Mouse (Mus musculus): ENCODE measurements around the gene Evi5. TPM values are rescaled to one million over a fixed set of nuclear protein-coding genes. Genes with fewer than 3 reads are reported as not detected.
"Not testable (repeated sequence)": the region's sequence is repeated elsewhere in the genome, so short reads cannot be mapped to it uniquely, and the experiment has no call there.

Evi5 gene
- polyA plus RNA-seq, 1 experiment from 2014 or later, result 55.0 TPM

DNA sequence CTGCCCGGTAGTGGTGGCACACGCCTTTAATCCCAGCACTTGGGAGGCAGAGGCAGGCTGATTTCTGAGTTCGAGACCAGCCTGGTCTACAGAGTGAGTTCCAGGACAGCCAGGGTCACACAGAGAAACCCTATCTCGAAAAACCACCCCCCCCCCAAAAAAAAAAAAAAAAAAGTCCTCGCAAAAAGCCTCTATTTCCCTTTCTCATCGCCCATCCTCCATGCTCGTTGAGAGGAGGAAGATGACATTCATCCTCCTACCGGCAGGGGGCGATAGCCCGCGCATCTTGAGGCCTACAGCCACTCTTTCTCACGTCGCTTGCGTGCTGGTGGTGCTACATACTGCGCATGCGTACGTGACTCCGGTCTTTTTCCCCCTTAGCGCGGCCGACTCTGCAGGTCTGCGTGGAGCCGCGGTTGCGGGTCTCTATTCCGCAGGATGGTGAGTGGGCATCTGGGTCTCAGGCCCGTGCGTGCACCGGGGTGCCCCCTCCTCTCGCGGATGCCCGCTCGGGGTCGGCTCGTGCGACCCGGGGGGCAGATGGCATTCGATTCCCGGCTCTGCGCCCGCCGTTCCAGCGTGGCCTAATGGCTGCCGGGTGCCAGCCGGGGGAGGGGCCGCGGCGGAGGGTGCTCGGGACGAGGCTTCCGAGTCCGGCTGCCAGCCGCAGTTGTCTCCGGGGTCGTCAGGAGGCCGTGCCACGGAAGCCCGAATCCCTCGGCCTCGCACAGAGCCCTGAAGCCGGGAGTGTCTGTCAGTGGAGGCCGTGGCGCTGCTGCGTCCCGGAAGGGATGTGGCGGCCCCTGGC lies 25.5 kb upstream of the Evi5 start, which contains the start of gene Rpl5:
Gene Rpl5, plus strand, starts transcription at position 297 of the 808 bp plus-strand sequence.
- peaks cover 17% of the 10 kb centered on the region for H3K4me1 ChIP-seq (replicated peaks)
- peak within 1 kb of the TSS; percentile 98 for H3K9ac ChIP-seq
- peak within 1 kb of the TSS; percentile 88 for H3K4me2 ChIP-seq
- WGBS, result 4% methylated on average over 66 of the region's 66 CpGs
- peak within 1 kb of the TSS; percentile 91 for H3K27ac ChIP-seq
- peaks cover 27% of the 10 kb centered on the region for H3K36me3 ChIP-seq
- peak within 1 kb of the TSS; percentile 97 for H3K4me3 ChIP-seq
- no peaks in the 10 kb centered on the region for H3K9me3 ChIP-seq
- ATAC-seq (ENCODE audit: low FRiP score), result peak; percentile 97
- no peaks in the 10 kb centered on the region for H3K27me3 ChIP-seq

DNA sequence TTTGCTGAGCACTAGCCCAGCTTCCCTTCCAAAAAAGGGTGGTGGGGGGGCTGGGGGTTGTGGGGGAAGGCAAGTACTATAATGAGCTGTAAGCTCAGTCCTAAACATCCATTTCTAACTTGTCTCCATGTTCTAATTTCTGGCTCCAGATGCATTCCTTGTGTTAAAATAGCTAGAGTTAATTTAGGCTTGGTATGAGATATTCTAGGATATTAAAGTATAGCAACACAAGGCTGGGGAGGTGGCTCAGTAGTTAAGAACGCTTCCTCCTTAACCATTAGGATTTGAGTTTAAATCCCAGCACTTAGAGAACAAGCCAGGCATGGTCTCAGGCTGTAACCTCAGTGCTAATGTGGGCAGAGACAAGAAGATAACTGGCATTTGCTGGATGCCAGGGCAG lies 21.4 kb upstream of the Evi5 start:
- no peak for ATAC-seq (ENCODE audit: low FRiP score)
- no peaks in the 10 kb centered on the region for H3K36me3 ChIP-seq
- no peak overlapping the region for H3K4me3 ChIP-seq
- WGBS, result 81% methylated on average over 1 of the region's 1 CpGs
- no peaks in the 10 kb centered on the region for H3K9me3 ChIP-seq
- no peaks in the 10 kb centered on the region for H3K27me3 ChIP-seq
- no peak overlapping the region for H3K27ac ChIP-seq
- H3K9ac ChIP-seq, result no peak overlapping the region; the same call in 1 of the 2 replicates
- peaks cover 1% of the 10 kb centered on the region; the same call in 1 of the 2 replicates for H3K4me1 ChIP-seq (replicated peaks)
- no peak overlapping the region for H3K4me2 ChIP-seq

DNA sequence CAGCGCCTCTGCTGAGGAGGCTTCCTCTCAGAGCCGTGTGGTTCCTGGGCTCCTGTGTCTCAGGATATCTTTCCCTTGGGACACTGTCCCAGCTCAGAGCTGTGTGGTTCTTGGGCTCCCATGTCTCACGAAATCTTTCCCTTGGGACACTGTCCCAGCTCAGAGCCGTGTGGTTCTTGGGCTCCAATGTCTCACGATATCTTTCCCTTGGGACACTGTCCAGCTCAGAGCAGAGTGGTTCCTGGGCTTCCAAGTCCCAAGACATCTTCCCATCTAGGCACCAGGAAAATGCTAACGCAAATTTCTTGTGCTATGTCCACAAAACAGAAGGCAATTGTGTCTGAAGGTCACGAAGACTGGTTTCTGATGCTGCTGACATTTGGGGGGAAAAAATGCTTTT lies 19.8 kb upstream of the Evi5 start:
- H3K27ac ChIP-seq, result no peak overlapping the region
- no peak overlapping the region for H3K4me3 ChIP-seq
- no peaks in the 10 kb centered on the region for H3K36me3 ChIP-seq
- H3K4me1 ChIP-seq (replicated peaks), result no peaks in the 10 kb centered on the region
- no peak overlapping the region for H3K4me2 ChIP-seq
- no peak overlapping the region for H3K9ac ChIP-seq
- H3K9me3 ChIP-seq, result no peaks in the 10 kb centered on the region
- ATAC-seq (ENCODE audit: low FRiP score), result no peak
- H3K27me3 ChIP-seq, result no peaks in the 10 kb centered on the region
- WGBS, result 81% methylated on average over 7 of the region's 7 CpGs

GRCm38 (mm10) chr5:107891515-107891914 lies 16.6 kb upstream of the Evi5 start:
- 83% methylated on average over 1 of the region's 1 CpGs for WGBS
- H3K36me3 ChIP-seq; H3K9me3 ChIP-seq; H3K27ac ChIP-seq; H3K4me1 ChIP-seq (replicated peaks); H3K27me3 ChIP-seq; H3K9ac ChIP-seq; H3K4me2 ChIP-seq; ATAC-seq (ENCODE audit: low FRiP score); H3K4me3 ChIP-seq: not testable (repeated sequence)

- ATAC-seq (ENCODE audit: low FRiP score), result no peak
- no peaks in the 10 kb centered on the region for H3K9me3 ChIP-seq
- 63% methylated on average over 9 of the region's 9 CpGs for WGBS
Observed at GRCm38 (mm10) chr5:107889994-107890888, 15.3 kb upstream of the Evi5 start.

DNA sequence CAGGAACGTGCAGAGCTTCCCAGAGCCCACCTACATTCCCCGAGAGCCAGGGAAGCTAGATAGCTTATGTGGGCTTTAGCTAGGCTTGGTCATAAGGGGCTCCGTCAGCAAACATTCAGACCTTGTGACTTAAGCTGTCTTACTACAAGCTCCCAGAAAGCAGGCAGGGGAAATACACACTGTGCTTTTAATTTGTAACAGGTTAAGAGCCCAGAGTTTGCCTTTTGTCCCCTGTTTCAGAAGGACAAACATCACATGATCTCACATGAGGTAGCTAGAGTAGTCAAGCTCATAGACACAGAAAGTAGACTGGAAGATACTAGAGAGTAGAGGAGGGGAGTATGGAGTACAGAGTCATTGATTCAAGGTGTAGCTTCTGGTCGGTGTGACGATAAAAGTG lies 5.8 kb upstream of the Evi5 start:
- H3K9ac ChIP-seq, result no peak overlapping the region
- no peak overlapping the region for H3K4me3 ChIP-seq
- no peak overlapping the region for H3K4me2 ChIP-seq
- 87% methylated on average over 5 of the region's 5 CpGs for WGBS
- no peak for ATAC-seq (ENCODE audit: low FRiP score)
- H3K27ac ChIP-seq, result no peak overlapping the region
- no peaks in the 10 kb centered on the region for H3K4me1 ChIP-seq (replicated peaks)
- H3K36me3 ChIP-seq, result no peaks in the 10 kb centered on the region
- H3K9me3 ChIP-seq, result no peaks in the 10 kb centered on the region
- no peaks in the 10 kb centered on the region for H3K27me3 ChIP-seq

More at GRCm38 (mm10) chr5:107889994-107890888, 15.3 kb upstream of the Evi5 start:
- Histone ChIP-seq H3K27ac (no peak overlapping the region), H3K4me1 (replicated peaks) (no peaks in the 10 kb centered on the region), H3K27me3 (no peaks in the 10 kb centered on the region), H3K36me3 (no peaks in the 10 kb centered on the region), H3K4me3 (no peak overlapping the region), H3K4me2 (no peak overlapping the region), H3K9ac (no peak overlapping the region)

GRCm38 (mm10) chr5:107877053-107877452 lies 2.1 kb upstream of the Evi5 start:
- H3K9me3 ChIP-seq, result no peaks in the 10 kb centered on the region
- H3K9ac ChIP-seq, result no peak overlapping the region
- WGBS, result 76% methylated on average over 1 of the region's 1 CpGs
- H3K4me3 ChIP-seq, result no peak overlapping the region
- no peak for ATAC-seq (ENCODE audit: low FRiP score)
- H3K4me2 ChIP-seq, result no peak overlapping the region
- H3K4me1 ChIP-seq (replicated peaks), result no peaks in the 10 kb centered on the region
- no peak overlapping the region for H3K27ac ChIP-seq
- H3K27me3 ChIP-seq, result no peaks in the 10 kb centered on the region
- H3K36me3 ChIP-seq, result no peaks in the 10 kb centered on the region

DNA sequence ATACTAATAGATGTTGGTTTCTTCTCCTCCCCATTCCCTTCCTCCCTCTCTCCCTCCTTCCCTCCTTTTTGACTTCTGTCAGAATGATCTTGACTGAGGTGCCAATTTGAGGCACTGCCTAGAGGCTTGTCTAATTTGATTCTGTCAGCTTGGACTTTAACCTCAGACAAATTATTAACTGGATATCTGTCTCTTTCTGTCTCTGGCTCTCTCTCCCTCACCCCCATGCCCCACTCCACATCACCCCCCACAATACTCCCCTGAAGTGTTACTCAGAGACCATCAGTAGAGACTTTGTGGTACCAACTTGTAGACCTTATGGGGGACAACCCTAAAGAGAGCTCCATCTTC lies 329 bp upstream of the Evi5 start:
- Histone ChIP-seq H3K4me3 (no peak overlapping the region), H3K27ac (no peak overlapping the region)
- ATAC-seq (ENCODE audit: low FRiP score), result no peak

DNA sequence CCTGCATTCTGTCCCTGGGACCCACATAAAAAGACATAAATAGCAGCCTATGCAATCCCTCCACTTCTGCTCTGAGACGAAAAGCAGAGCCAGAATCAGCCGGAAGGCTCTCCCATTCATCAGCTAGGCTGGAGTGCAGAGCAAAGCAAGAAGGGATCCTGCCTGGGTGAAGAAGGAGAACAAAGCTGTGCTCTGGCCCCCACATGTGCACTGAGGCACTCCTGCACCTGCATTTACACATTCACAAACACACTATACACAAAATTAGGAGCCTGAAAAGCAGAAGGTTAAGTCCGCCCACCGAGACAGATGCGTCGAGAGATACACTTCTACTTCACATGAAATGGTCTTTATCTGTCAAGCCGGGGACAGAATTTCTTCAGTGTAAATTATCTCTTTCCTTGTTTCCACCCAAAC lies 1.0 kb downstream of the Evi5 start:
- Histone ChIP-seq H3K9ac (no peak overlapping the region), H3K4me2 (no peak overlapping the region), H3K9me3 (no peaks in the 10 kb centered on the region), H3K27ac (no peak overlapping the region), H3K36me3 (no peaks in the 10 kb centered on the region), H3K4me3 (no peak overlapping the region), H3K4me1 (replicated peaks) (no peaks in the 10 kb centered on the region), H3K27me3 (no peaks in the 10 kb centered on the region)
- ATAC-seq (ENCODE audit: low FRiP score), result no peak
- WGBS, result 72% methylated on average over 7 of the region's 7 CpGs

More for the DNA sequence above, 329 bp upstream of the Evi5 start:
- H3K4me1 ChIP-seq (replicated peaks), result no peaks in the 10 kb centered on the region
- H3K36me3 ChIP-seq, result no peaks in the 10 kb centered on the region
- H3K9ac ChIP-seq, result no peak overlapping the region
- no peak overlapping the region for H3K4me2 ChIP-seq
- H3K27me3 ChIP-seq, result no peaks in the 10 kb centered on the region
- no peaks in the 10 kb centered on the region for H3K9me3 ChIP-seq

DNA sequence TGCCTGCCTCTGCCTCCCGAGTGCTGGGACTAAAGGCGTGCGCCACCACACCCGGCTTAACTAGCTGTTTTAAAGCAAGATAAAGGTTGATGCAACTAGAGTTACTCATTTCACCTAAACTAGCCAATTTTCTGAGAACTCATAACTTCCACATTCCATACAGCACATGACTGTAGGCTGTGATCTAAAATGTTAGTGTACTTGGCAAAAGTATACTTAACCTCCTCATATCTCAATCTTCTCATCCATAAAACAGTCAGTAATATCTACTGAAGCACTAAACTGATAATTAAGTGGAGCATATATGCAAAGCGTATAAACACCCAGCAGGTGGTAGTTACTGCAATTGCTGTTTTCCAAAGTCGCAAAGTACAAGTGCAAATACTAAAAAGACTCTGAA lies 1.6 kb downstream of the Evi5 start:
- Histone ChIP-seq H3K9ac (no peak overlapping the region), H3K4me3 (no peak overlapping the region), H3K27me3 (no peaks in the 10 kb centered on the region), H3K9me3 (no peaks in the 10 kb centered on the region), H3K4me2 (no peak overlapping the region), H3K4me1 (replicated peaks) (no peaks in the 10 kb centered on the region), H3K27ac (no peak overlapping the region), H3K36me3 (no peaks in the 10 kb centered on the region)
- WGBS, result 88% methylated on average over 6 of the region's 6 CpGs
- ATAC-seq (ENCODE audit: low FRiP score), result no peak

DNA sequence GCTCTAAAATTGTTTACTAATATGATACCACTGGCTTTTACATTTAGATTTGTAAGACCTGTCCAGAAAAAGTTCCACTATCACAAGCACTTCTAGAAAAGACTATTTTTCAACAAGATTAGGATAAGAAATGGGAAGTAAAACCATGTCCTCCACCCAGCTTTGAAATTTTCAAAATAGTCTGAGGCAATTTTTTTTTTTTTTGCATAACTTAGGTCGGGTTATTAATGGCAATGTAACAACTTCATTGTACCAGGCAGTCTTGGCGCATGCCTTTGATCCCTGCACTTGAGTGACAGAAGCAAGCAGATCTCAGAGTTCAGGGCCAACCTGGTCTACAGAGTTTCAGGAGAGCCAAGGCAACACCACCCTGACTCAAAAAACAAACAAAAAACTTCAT lies 5.2 kb downstream of the Evi5 start:
- Histone ChIP-seq H3K27ac (no peak overlapping the region), H3K4me1 (replicated peaks) (peaks cover 11% of the 10 kb centered on the region), H3K9me3 (no peaks in the 10 kb centered on the region), H3K27me3 (no peaks in the 10 kb centered on the region), H3K36me3 (no peaks in the 10 kb centered on the region), H3K9ac (no peak overlapping the region), H3K4me2 (no peak overlapping the region), H3K4me3 (no peak overlapping the region)
- 44% methylated on average over 2 of the region's 2 CpGs for WGBS
- ATAC-seq (ENCODE audit: low FRiP score), result no peak

DNA sequence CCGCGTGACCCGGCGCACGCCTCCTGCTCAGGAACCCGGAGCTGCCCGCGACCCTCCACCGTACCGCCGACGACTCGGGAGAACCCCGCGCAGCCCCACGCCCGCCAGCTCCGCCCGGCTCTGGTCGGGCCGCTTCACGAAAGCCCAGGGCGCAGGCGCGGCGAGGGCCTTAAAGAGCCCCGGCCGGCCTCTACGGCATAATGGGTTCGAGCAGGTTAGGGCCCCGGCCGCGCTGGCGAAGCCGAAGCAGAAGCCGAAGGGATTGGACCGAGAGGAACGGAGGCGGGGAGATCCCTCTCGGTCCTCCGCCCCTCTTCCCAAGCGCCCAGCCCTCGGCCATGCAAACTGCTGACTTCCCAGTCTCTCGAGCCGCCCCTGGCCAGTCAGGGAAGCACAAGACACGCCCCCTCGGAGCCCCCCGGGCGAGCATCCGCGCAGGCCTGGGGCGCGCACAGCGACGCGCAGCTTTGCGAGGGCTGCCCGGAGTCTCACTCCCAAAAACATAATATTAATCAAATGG lies 5.9 kb downstream of the Evi5 start:
- ATAC-seq (ENCODE audit: low FRiP score), result peak; percentile 98
- peak overlapping the region; percentile 88 for H3K9ac ChIP-seq
- WGBS, result under 1% methylated on average over 58 of the region's 58 CpGs
- no peaks in the 10 kb centered on the region for H3K9me3 ChIP-seq
- peaks cover 11% of the 10 kb centered on the region for H3K4me1 ChIP-seq (replicated peaks)
- peak overlapping the region; percentile 66 for H3K4me2 ChIP-seq
- no peaks in the 10 kb centered on the region for H3K36me3 ChIP-seq
- H3K4me3 ChIP-seq, result peak overlapping the region; percentile 85
- no peaks in the 10 kb centered on the region for H3K27me3 ChIP-seq
- peak overlapping the region; percentile 96 for H3K27ac ChIP-seq

Data from hindbrain, embryonic 13.5 days (tissue).